Mouse (Mus musculus): ENCODE results near the gene Ghdc.

The Ghdc gene

GRCm38 (mm10) chr11:100770646-100771408, at the start of gene Ghdc:
TSS of gene Ghdc (minus strand) at chr11:100770957.
- peak; percentile 81 for DNase-seq (ENCODE audit: low spot score)

GRCm38 (mm10) chr11:100820047-100820446, 49.3 kb upstream of the Ghdc start:
- DNase-seq (ENCODE audit: low spot score): no peak

- DNase-seq (ENCODE audit: low spot score): no peak
Observed at GRCm38 (mm10) chr11:100819626-100820025, 48.9 kb upstream of the Ghdc start.

- no peak for DNase-seq (ENCODE audit: low spot score)
Observed at GRCm38 (mm10) chr11:100819048-100819447, 48.3 kb upstream of the Ghdc start.

- DNase-seq (ENCODE audit: low spot score): no peak
Observed at GRCm38 (mm10) chr11:100818359-100819012, 47.7 kb upstream of the Ghdc start.

- no peak for DNase-seq (ENCODE audit: low spot score)
Observed at GRCm38 (mm10) chr11:100817311-100817710, 46.6 kb upstream of the Ghdc start.

GRCm38 (mm10) chr11:100816801-100817200, 46.0 kb upstream of the Ghdc start:
- DNase-seq (ENCODE audit: low spot score): no peak

GRCm38 (mm10) chr11:100816342-100816741, 45.6 kb upstream of the Ghdc start:
- DNase-seq (ENCODE audit: low spot score): no peak

GRCm38 (mm10) chr11:100814498-100814897, 43.7 kb upstream of the Ghdc start:
- no peak for DNase-seq (ENCODE audit: low spot score)

- no peak for DNase-seq (ENCODE audit: low spot score)
Observed at GRCm38 (mm10) chr11:100811132-100811531, 40.4 kb upstream of the Ghdc start.

GRCm38 (mm10) chr11:100810516-100810915, 39.8 kb upstream of the Ghdc start:
- no peak for DNase-seq (ENCODE audit: low spot score)

GRCm38 (mm10) chr11:100806380-100807305, 35.9 kb upstream of the Ghdc start:
- DNase-seq (ENCODE audit: low spot score): no peak

- no peak for DNase-seq (ENCODE audit: low spot score)
Observed at GRCm38 (mm10) chr11:100805535-100805934, 34.8 kb upstream of the Ghdc start.

- no peak for DNase-seq (ENCODE audit: low spot score)
Observed at GRCm38 (mm10) chr11:100804409-100804808, 33.7 kb upstream of the Ghdc start.

- DNase-seq (ENCODE audit: low spot score): no peak
Observed at GRCm38 (mm10) chr11:100799426-100799825, 28.7 kb upstream of the Ghdc start.

- DNase-seq (ENCODE audit: low spot score): no peak
Observed at GRCm38 (mm10) chr11:100796585-100796984, 25.8 kb upstream of the Ghdc start.

- no peak for DNase-seq (ENCODE audit: low spot score)
Observed at GRCm38 (mm10) chr11:100795386-100795785, 24.6 kb upstream of the Ghdc start.

GRCm38 (mm10) chr11:100791457-100792049, 20.8 kb upstream of the Ghdc start:
- peak; percentile 88 for DNase-seq (ENCODE audit: low spot score)

GRCm38 (mm10) chr11:100790644-100791043, 19.9 kb upstream of the Ghdc start:
- DNase-seq (ENCODE audit: low spot score): peak; percentile 79

- no peak for DNase-seq (ENCODE audit: low spot score)
Observed at GRCm38 (mm10) chr11:100789702-100790101, 18.9 kb upstream of the Ghdc start.

GRCm38 (mm10) chr11:100785774-100786173, 15.0 kb upstream of the Ghdc start:
- DNase-seq (ENCODE audit: low spot score): no peak

GRCm38 (mm10) chr11:100784286-100784685, 13.5 kb upstream of the Ghdc start:
- no peak for DNase-seq (ENCODE audit: low spot score)

All from adipocyte (in vitro differentiated cells).